ENCODE assay signal across 9 mouse cellular contexts in genomic region chr2:165866412-165866811, GRCm38 (mm10). TPM values are rescaled to one million over a fixed set of nuclear protein-coding genes. Genes with fewer than 3 reads are reported as not detected.
DNase-seq lines count a peak whose midpoint lies in the region; ATAC-seq and TF ChIP-seq lines count a peak whose summit lies in the region.
"Had no signal": no experiment of that assay in that cellular context is flagged by ENCODE, and none has a peak within 500 bp of the region (broad histone marks: within the 10 kb centered on the region; RNA-seq: fewer than 3 reads in every experiment).

No protein-coding gene starts in this region.

- H3K79me2 ChIP-seq in heart, adult 2 months (replicated peaks; ENCODE audit: control insufficient read depth, insufficient read depth, low read length): peaks cover 13% of the 10 kb centered on the region

- H3K27ac ChIP-seq in heart, adult 2 months: peak overlapping the region; percentile 49
- peak overlapping the region; percentile 51 to 83 for H3K27ac ChIP-seq in heart, embryonic 14.5 days (replicated peaks in 1 of 2; ENCODE audit: control insufficient read depth in 1 of 2, insufficient read depth in 1 of 2, low read depth in 2 of 2, low read length in 2 of 2)
- H3K27ac ChIP-seq in liver, embryonic 12.5 days: peak overlapping the region; percentile 39; the same call in 1 of the 2 replicates

- H3K4me2 ChIP-seq in heart, embryonic 14.5 days (ENCODE audit: low read length): 0 out of 2 replicates have a peak overlapping the region, but pooled peaks have one; percentile 14
- no peak overlapping the region for H3K4me2 ChIP-seq in liver, embryonic 12.5 days

- intact Hi-C loops in heart, adult 2 months (cut with DNase I): no loop called here

- no peaks in the 10 kb centered on the region for H3K27me3 ChIP-seq in heart, adult 2 months (ENCODE audit: control insufficient read depth, insufficient read depth, low read length)
- no peaks in the 10 kb centered on the region for H3K27me3 ChIP-seq in heart, embryonic 14.5 days (ENCODE audit: control insufficient read depth, insufficient read depth, low read length)
- no peaks in the 10 kb centered on the region for H3K27me3 ChIP-seq in liver, embryonic 12.5 days (replicated peaks)
- H3K27me3 ChIP-seq: megakaryocyte, embryonic 14.5 days had no signal

- no peak for TF ChIP-seq CTCF in heart, adult 2 months (IDR thresholded peaks at IDR 0.05)
- no peak for TF ChIP-seq CTCF in brain, embryonic 14.5 days (IDR thresholded peaks at IDR 0.05; ENCODE audit: borderline replicate concordance, extremely low read depth, insufficient read depth, insufficient read length)

- TF ChIP-seq EP300 in heart, adult 2 months (IDR thresholded peaks at IDR 0.05; ENCODE audit: insufficient read depth, low read depth, low read length): no peak

- no peaks in the 10 kb centered on the region for H3K9me3 ChIP-seq in heart, embryonic 14.5 days (ENCODE audit: control insufficient read depth, low read length)
- H3K9me3 ChIP-seq in liver, embryonic 12.5 days (replicated peaks): no peaks in the 10 kb centered on the region
- H3K9me3 ChIP-seq: megakaryocyte, embryonic 14.5 days had no signal

- H3K9ac ChIP-seq in heart, adult 2 months (ENCODE audit: low read depth, low read length): no peak overlapping the region
- peak overlapping the region; percentile 52 for H3K9ac ChIP-seq in heart, embryonic 14.5 days (ENCODE audit: low read length)
- no peak overlapping the region for H3K9ac ChIP-seq in liver, embryonic 12.5 days

- H3K4me3 ChIP-seq in heart, adult 2 months: no peak overlapping the region
- H3K4me3 ChIP-seq in heart, embryonic 14.5 days (ENCODE audit: control insufficient read depth in 1 of 2, insufficient read depth in 1 of 2, low read depth in 1 of 2, low read length in 2 of 2): no peak overlapping the region
- no peak overlapping the region for H3K4me3 ChIP-seq in liver, embryonic 12.5 days
- H3K4me3 ChIP-seq: megakaryocyte, embryonic 14.5 days had no signal

- peaks cover 27% of the 10 kb centered on the region for H3K4me1 ChIP-seq in heart, adult 2 months (ENCODE audit: control insufficient read depth, insufficient read depth, low read length)
- peaks cover 28 to 47% of the 10 kb centered on the region in 2 experiments for H3K4me1 ChIP-seq in heart, embryonic 14.5 days (ENCODE audit: control insufficient read depth in 2 of 2, insufficient read depth in 2 of 2, low read length in 2 of 2)
- H3K4me1 ChIP-seq in liver, embryonic 12.5 days: peaks cover 85% of the 10 kb centered on the region

- 42% methylated on average over 8 of the region's 8 CpGs for WGBS in heart, adult 2 months
- 30% methylated on average over 8 of the region's 8 CpGs for WGBS in heart, embryonic 14.5 days
- 70% methylated on average over 8 of the region's 8 CpGs for WGBS in liver, embryonic 12.5 days (ENCODE audit: insufficient replicate concordance)

- no peak for DNase-seq in heart, adult 2 months
- DNase-seq in heart, postnatal 4 days: no peak
- peak; percentile 75 for DNase-seq in brain, embryonic 14.5 days (ENCODE audit: low read depth)
- no peak for DNase-seq in MN1 (ENCODE audit: low spot score)
- DNase-seq in layer of hippocampus, postnatal 14 days (ENCODE audit: low spot score in 2 of 2): no peak

- ATAC-seq in heart, embryonic 14.5 days (ENCODE audit: insufficient number of reproducible peaks, insufficient read depth, low FRiP score, low read depth): no peak
- no peak for ATAC-seq in liver, embryonic 12.5 days
- no peak for ATAC-seq in megakaryocyte progenitor cell, adult 5-6 weeks (replicated peaks; ENCODE audit: poor library complexity)

- TF ChIP-seq POLR2A in heart, adult 2 months (IDR thresholded peaks at IDR 0.05; ENCODE audit: insufficient read depth, low read depth, low read length): no peak
- no peak for TF ChIP-seq POLR2A in brain, embryonic 14.5 days (IDR thresholded peaks at IDR 0.05; ENCODE audit: borderline replicate concordance, extremely low read depth, insufficient read depth, insufficient read length, poor library complexity, severe bottlenecking)

- peaks cover 14% of the 10 kb centered on the region for H3K36me3 ChIP-seq in heart, adult 2 months (ENCODE audit: control insufficient read depth, insufficient read depth, low read length)
- peaks cover 41% of the 10 kb centered on the region for H3K36me3 ChIP-seq in heart, embryonic 14.5 days (ENCODE audit: control insufficient read depth, insufficient read depth, low read length)
- H3K36me3 ChIP-seq in liver, embryonic 12.5 days: peaks cover 96% of the 10 kb centered on the region

RNA-seq across cellular contexts. Expression of gene Zmynd8, which starts 32.4 kb away (rescaled TPM):
- 10 to 100 TPM; 44.4 to 47.2 TPM for total RNA-seq in heart, adult 2 months (2021)
- 20.4 and 31.2 TPM in 2 replicates for polyA plus RNA-seq in heart, adult 2 months (2012; rRNA removed)
- total RNA-seq in heart, postnatal 4 days (2021): 10 to 100 TPM; 49.5 to 50.4 TPM
- 49.7 and 75.8 TPM in 2 replicates for polyA plus RNA-seq in brain, embryonic 14.5 days (2012; rRNA removed)
- polyA plus RNA-seq in heart, embryonic 14.5 days (2014; fragmentation: Nextera tagmentation; extraction: Ambion mirVana): 35.9 and 38.0 TPM in 2 replicates
- polyA plus RNA-seq in liver, embryonic 12.5 days (2016; fragmentation: Nextera tagmentation; extraction: Ambion mirVana): 35.7 and 38.5 TPM in 2 replicates
- total RNA-seq in megakaryocyte progenitor cell, adult 5-6 weeks (2015): 44.6 and 49.9 TPM in 2 replicates
- total RNA-seq in megakaryocyte progenitor cell, adult 5-6 weeks (2017): 32.1 and 35.8 TPM in 2 replicates
- total RNA-seq in layer of hippocampus, postnatal 14 days (2021): 100 to 1,000 TPM; 138 to 143 TPM
